Mouse (Mus musculus) heart, embryonic 10.5 days (tissue): ENCODE results near the gene Fcho1. TPM values are rescaled to one million over a fixed set of nuclear protein-coding genes. Genes with fewer than 3 reads are reported as not detected.

Source experiments
- DNase-seq: peaks from one replicate; pipeline ENCODE4 v3.0.0-alpha.2; 2017; ENCODE audit warnings: low spot score
- H3K27ac ChIP-seq: fragments of 300-500 bp; sonication (generic); 2 replicates; pipeline ENCODE4 v1.5.1; 2016; ENCODE audit warnings: mild to moderate bottlenecking
- H3K27me3 ChIP-seq: fragments of 300-500 bp; sonication (generic); 2 replicates; pipeline ENCODE4 v1.6.1; 2016; ENCODE audit warnings: mild to moderate bottlenecking; ENCODE audit not compliant: poor library complexity, insufficient read depth, severe bottlenecking
- H3K36me3 ChIP-seq: fragments of 300-500 bp; sonication (generic); 2 replicates; pipeline ENCODE4 v1.6.1; 2016; ENCODE audit warnings: mild to moderate bottlenecking, moderate library complexity
- H3K4me1 ChIP-seq: fragments of 300-500 bp; sonication (generic); 2 replicates; pipeline ENCODE4 v1.6.1; 2016; ENCODE audit warnings: mild to moderate bottlenecking
- H3K4me3 ChIP-seq: fragments of 300-500 bp; sonication (generic); 2 replicates; pipeline ENCODE4 v1.5.1; 2016; ENCODE audit warnings: mild to moderate bottlenecking, moderate library complexity
- H3K9me3 ChIP-seq: fragments of 300-500 bp; sonication (generic); 2 replicates; pipeline ENCODE4 v1.6.1; 2016; ENCODE audit warnings: mild to moderate bottlenecking, moderate library complexity
- WGBS: fragments of 180-500 bp; shearing (Covaris S2); methylation state at CpG from one replicate; pipeline ENCODE4 v1.1.7; 2016; 5-methylcytosine and 5-hydroxymethylcytosine counted together
- polyA plus RNA-seq: library from polyadenylated mRNA; unstranded; fragments of >200 nt; fragmentation: Nextera tagmentation; extraction: Ambion mirVana; gene quantifications from 2 replicates; pipeline ENCODE4 v1.2.1, GENCODE M21; 2016

The Fcho1 gene
- polyA plus RNA-seq, 1 experiment from 2014 or later = 3.1 TPM

DNA sequence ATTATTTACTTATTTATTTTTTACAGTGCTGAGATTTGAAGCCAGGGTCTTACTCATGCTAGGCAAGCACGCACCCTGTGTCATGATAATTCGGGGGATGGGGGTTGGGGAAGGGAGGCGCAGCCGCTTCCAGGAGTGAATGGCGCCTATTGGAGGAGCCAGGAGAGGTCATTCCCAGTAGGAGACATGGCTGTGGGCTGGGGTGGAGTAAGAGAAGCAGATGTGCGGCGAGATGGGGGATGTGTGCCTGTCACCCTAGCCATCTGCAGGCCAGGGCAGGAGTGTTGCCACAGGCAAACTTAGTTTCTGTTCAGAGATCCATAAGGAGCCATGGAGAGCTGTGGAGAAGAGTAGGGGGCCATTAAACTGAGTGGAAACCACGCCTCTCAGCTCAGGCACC lies 37.9 kb downstream of the Fcho1 start:
- Histone ChIP-seq H3K36me3 (no peaks in the 10 kb centered on the region), H3K4me3 (no peak overlapping the region), H3K27ac (no peak overlapping the region), H3K27me3 (peaks cover 100% of the 10 kb centered on the region), H3K9me3 (no peaks in the 10 kb centered on the region), H3K4me1 (peaks cover 31% of the 10 kb centered on the region)
- WGBS = 5% methylated on average over 8 of the region's 8 CpGs
- DNase-seq = no peak

GRCm38 (mm10) chr8:71686143-71686734 lies 39.3 kb downstream of the Fcho1 start:
- peaks cover 35% of the 10 kb centered on the region for H3K4me1 ChIP-seq
- DNase-seq = no peak
- 1% methylated on average over 23 of the region's 23 CpGs for WGBS
- H3K4me3 ChIP-seq = peak overlapping the region; percentile 42
- no peaks in the 10 kb centered on the region for H3K36me3 ChIP-seq
- no peaks in the 10 kb centered on the region for H3K9me3 ChIP-seq
- H3K27ac ChIP-seq = no peak overlapping the region
- peaks cover 100% of the 10 kb centered on the region for H3K27me3 ChIP-seq

DNA sequence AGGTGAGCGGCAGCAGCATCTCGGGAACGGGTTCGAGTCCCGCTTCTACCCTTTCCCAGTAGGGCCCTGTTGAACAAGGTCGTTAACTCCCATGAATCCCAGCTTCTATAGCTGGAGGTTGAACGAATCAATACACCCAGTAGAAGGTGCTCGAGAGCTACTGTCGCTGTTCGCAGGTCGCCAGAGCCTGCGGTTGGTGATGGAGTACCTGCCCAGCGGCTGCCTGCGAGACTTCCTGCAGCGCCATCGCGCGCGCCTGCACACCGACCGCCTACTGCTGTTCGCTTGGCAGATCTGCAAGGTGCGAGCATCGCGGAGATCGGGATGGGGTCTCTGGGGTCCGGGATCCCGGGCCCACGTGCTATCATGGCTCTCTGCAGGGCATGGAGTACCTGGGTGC lies 39.9 kb downstream of the Fcho1 start:
- no peak for DNase-seq
- Histone ChIP-seq H3K27me3 (peaks cover 100% of the 10 kb centered on the region), H3K4me3 (peak overlapping the region; percentile 42), H3K36me3 (no peaks in the 10 kb centered on the region), H3K4me1 (peaks cover 37% of the 10 kb centered on the region), H3K9me3 (no peaks in the 10 kb centered on the region), H3K27ac (no peak overlapping the region)
- WGBS = 5% methylated on average over 29 of the region's 29 CpGs

GRCm38 (mm10) chr8:71684701-71685100 lies 40.8 kb downstream of the Fcho1 start:
- no peak for DNase-seq
- H3K27me3 ChIP-seq = peaks cover 100% of the 10 kb centered on the region
- H3K9me3 ChIP-seq = no peaks in the 10 kb centered on the region
- H3K4me1 ChIP-seq = peaks cover 45% of the 10 kb centered on the region
- no peaks in the 10 kb centered on the region for H3K36me3 ChIP-seq
- no peak overlapping the region for H3K4me3 ChIP-seq
- H3K27ac ChIP-seq = no peak overlapping the region
- WGBS = 30% methylated on average over 10 of the region's 10 CpGs

DNA sequence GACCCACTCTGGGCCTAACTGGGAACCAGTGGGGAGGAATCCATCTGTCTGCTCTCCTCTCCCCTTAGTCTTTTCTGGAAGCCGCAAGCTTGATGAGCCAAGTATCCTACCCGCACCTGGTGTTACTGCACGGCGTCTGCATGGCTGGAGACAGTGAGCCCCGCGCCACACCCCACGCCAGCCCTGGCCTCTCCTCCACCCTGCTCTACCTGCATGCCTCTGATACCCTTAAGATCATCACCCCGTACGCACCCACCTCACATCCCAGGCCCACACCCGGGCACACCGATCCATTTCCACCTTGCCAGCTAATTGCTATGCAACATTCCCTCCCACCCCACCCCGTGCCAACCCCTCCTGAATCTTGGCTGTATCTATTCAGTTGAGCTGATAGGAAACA lies 42.7 kb downstream of the Fcho1 start:
- Histone ChIP-seq H3K36me3 (no peaks in the 10 kb centered on the region), H3K9me3 (0 out of 2 replicates have a peak, but pooled peaks cover 2% of the 10 kb centered on the region), H3K27me3 (peaks cover 100% of the 10 kb centered on the region), H3K27ac (no peak overlapping the region), H3K4me1 (peaks cover 49% of the 10 kb centered on the region), H3K4me3 (no peak overlapping the region)
- 68% methylated on average over 12 of the region's 12 CpGs for WGBS
- DNase-seq = no peak

GRCm38 (mm10) chr8:71681369-71681915 lies 44.1 kb downstream of the Fcho1 start:
- DNase-seq = no peak
- Histone ChIP-seq H3K36me3 (no peaks in the 10 kb centered on the region), H3K27ac (no peak overlapping the region), H3K4me3 (no peak overlapping the region), H3K4me1 (peaks cover 42% of the 10 kb centered on the region), H3K9me3 (0 out of 2 replicates have a peak, but pooled peaks cover 2% of the 10 kb centered on the region), H3K27me3 (peaks cover 98% of the 10 kb centered on the region)
- 12% methylated on average over 17 of the region's 18 CpGs for WGBS

DNA sequence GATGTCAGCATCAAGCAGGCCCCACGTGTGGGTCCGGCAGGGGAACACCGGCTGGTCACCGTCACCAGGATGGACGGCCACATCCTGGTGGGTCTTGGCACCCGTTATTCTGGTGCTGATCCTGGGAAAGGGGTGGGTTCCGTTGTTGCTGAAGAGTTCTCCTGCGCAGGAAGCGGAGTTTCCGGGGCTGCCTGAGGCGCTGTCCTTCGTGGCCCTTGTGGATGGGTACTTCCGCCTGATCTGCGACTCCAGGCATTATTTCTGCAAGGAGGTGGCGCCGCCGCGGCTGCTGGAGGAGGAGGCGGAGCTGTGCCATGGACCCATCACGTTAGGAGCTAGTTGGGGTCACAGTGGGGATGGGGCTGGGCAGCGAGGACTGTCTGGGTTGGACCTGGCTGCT lies 45.0 kb downstream of the Fcho1 start:
- Histone ChIP-seq H3K27me3 (peaks cover 94% of the 10 kb centered on the region), H3K36me3 (no peaks in the 10 kb centered on the region), H3K4me1 (peaks cover 42% of the 10 kb centered on the region), H3K4me3 (peak overlapping the region; percentile 55), H3K27ac (no peak overlapping the region), H3K9me3 (0 out of 2 replicates have a peak, but pooled peaks cover 2% of the 10 kb centered on the region)
- WGBS = 8% methylated on average over 21 of the region's 21 CpGs
- DNase-seq = no peak

GRCm38 (mm10) chr8:71679550-71680168 lies 45.9 kb downstream of the Fcho1 start:
- 5% methylated on average over 46 of the region's 46 CpGs for WGBS
- Histone ChIP-seq H3K36me3 (no peaks in the 10 kb centered on the region), H3K27ac (peak overlapping the region; percentile 52; the same call in 1 of the 2 replicates), H3K9me3 (0 out of 2 replicates have a peak, but pooled peaks cover 2% of the 10 kb centered on the region), H3K4me3 (peak overlapping the region; percentile 55), H3K4me1 (peaks cover 42% of the 10 kb centered on the region), H3K27me3 (peaks cover 90% of the 10 kb centered on the region)
- DNase-seq = no peak

DNA sequence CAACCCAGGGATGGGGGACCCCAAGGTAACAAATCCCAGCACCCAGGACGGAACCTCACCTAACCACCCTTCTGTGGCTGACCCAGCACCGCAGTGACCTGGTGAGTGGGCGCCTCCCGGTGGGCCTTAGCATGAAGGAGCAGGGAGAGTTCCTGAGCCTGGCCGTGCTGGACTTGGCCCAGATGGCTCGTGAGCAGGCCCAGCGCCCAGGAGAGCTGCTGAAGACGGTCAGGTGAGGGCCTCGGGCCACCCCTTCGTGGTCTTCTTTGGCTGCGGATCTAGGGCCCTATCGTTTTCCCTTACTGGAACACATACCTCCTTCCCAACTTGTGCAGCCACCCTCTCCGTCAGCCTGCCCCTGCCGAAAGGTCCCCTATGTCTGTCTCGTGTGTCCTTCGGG lies 46.4 kb downstream of the Fcho1 start:
- WGBS = 16% methylated on average over 16 of the region's 16 CpGs

DNA sequence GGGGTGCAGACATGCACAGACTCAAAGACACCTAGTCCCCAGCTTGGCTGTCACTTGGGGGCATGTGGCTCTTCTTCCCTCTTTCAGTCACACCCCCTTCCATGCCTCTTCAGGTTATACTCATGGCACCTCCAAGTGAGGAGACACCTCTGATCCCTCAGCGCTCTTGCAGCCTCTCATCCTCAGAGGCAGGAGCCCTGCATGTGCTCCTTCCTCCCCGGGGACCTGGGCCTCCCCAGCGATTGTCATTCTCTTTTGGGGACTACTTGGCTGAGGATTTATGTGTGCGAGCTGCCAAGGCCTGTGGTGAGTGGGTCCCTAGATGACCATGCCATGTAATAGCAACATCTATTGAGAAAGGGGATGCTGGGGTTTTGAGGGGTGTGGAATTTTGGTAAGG lies 47.3 kb downstream of the Fcho1 start:
- no peak overlapping the region for H3K4me3 ChIP-seq
- peaks cover 76% of the 10 kb centered on the region for H3K27me3 ChIP-seq
- peaks cover 42% of the 10 kb centered on the region for H3K4me1 ChIP-seq
- 55% methylated on average over 4 of the region's 4 CpGs for WGBS
- no peak overlapping the region for H3K27ac ChIP-seq
- DNase-seq = no peak
- no peaks in the 10 kb centered on the region for H3K36me3 ChIP-seq
- H3K9me3 ChIP-seq = 0 out of 2 replicates have a peak, but pooled peaks cover 2% of the 10 kb centered on the region

More for the DNA sequence above, 46.4 kb downstream of the Fcho1 start:
- Histone ChIP-seq H3K27me3 (peaks cover 85% of the 10 kb centered on the region), H3K36me3 (no peaks in the 10 kb centered on the region), H3K4me1 (peaks cover 42% of the 10 kb centered on the region), H3K27ac (0 out of 2 replicates have a peak overlapping the region, but pooled peaks have one; percentile 52), H3K9me3 (0 out of 2 replicates have a peak, but pooled peaks cover 2% of the 10 kb centered on the region), H3K4me3 (peak overlapping the region; percentile 55)
- no peak for DNase-seq

DNA sequence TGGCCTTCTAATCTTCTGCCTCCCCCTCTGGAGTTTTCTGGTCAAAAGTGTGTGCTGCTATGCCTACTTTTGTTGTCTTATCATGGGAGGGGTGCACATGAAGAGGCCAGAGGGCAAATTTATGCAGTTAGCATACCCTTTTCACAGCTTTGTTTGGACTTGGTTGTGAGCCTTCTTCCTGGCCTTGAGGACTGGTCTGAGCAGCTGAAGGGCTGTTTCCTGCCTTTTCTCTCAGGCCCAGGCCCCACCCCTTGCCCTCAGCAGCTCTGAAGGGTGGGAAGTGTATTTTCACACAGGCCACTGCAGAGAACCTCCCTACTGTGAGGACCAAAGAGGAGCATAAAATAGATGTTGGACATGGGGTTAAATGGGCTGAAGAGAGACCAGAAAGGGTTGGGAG lies 48.0 kb downstream of the Fcho1 start:
- no peak overlapping the region for H3K4me3 ChIP-seq
- H3K4me1 ChIP-seq = peaks cover 43% of the 10 kb centered on the region
- DNase-seq = no peak
- peaks cover 69% of the 10 kb centered on the region for H3K27me3 ChIP-seq
- no peak overlapping the region for H3K27ac ChIP-seq
- 0 out of 2 replicates have a peak, but pooled peaks cover 2% of the 10 kb centered on the region for H3K9me3 ChIP-seq
- no peaks in the 10 kb centered on the region for H3K36me3 ChIP-seq

- H3K27ac ChIP-seq = peak overlapping the region; percentile 94; the same call in 1 of the 2 replicates
- 53% methylated on average over 9 of the region's 9 CpGs for WGBS
- DNase-seq = no peak
- H3K4me3 ChIP-seq = peak overlapping the region; percentile 81
- H3K9me3 ChIP-seq = 0 out of 2 replicates have a peak, but pooled peaks cover 2% of the 10 kb centered on the region
- peaks cover 43% of the 10 kb centered on the region for H3K4me1 ChIP-seq
- H3K36me3 ChIP-seq = no peaks in the 10 kb centered on the region
- peaks cover 62% of the 10 kb centered on the region for H3K27me3 ChIP-seq
Measured at GRCm38 (mm10) chr8:71676803-71677202, 48.7 kb downstream of the Fcho1 start.
